In genomic region chrX:12153141-12154095, GRCm38 (mm10) we compare ENCODE assay signal across 7 mouse cellular contexts. TPM values are rescaled to one million over a fixed set of nuclear protein-coding genes. Genes with fewer than 3 reads are reported as not detected.
DNase-seq lines count a peak whose midpoint lies in the region; ATAC-seq and TF ChIP-seq lines count a peak whose summit lies in the region.

No protein-coding gene starts in this region.

- H3K4me3 ChIP-seq in lung, embryonic 16.5 days (ENCODE audit: low read length) = no peak overlapping the region
- H3K4me3 ChIP-seq in lung, adult 2 months (replicated peaks; ENCODE audit: extremely low read depth, low read depth, low read length) = no peak overlapping the region
- H3K4me3 ChIP-seq in brown adipose tissue, adult 24 weeks (ENCODE audit: insufficient read depth, low read depth, low read length) = peak overlapping the region; percentile 42
- H3K4me3 ChIP-seq in limb, embryonic 11.5 days (ENCODE audit: low read depth, low read length) = no peak overlapping the region

- H3K9me3 ChIP-seq in lung, embryonic 16.5 days (ENCODE audit: control insufficient read depth, low read length) = no peaks in the 10 kb centered on the region
- H3K9me3 ChIP-seq in limb, embryonic 11.5 days (ENCODE audit: control insufficient read depth, low read length) = no peaks in the 10 kb centered on the region

- no peak for TF ChIP-seq CTCF in lung, adult 2 months (IDR thresholded peaks at IDR 0.05; ENCODE audit: insufficient read depth, low read length)

- no peaks in the 10 kb centered on the region for H3K36me3 ChIP-seq in lung, embryonic 16.5 days (ENCODE audit: control insufficient read depth, insufficient read depth, low read length)
- H3K36me3 ChIP-seq in limb, embryonic 11.5 days (ENCODE audit: control insufficient read depth, insufficient read depth, low read length) = no peaks in the 10 kb centered on the region

- DNase-seq in lung, adult 2 months = no peak
- DNase-seq in limb, embryonic 11.5 days (ENCODE audit: low spot score) = peak; percentile 65
- peak; percentile 31 to 46 for DNase-seq in spleen, postnatal 36 days (ENCODE audit: low spot score in 2 of 2)
- DNase-seq in cerebellum, postnatal 25 days = no peak
- DNase-seq in adipocyte (ENCODE audit: low spot score) = no peak

- 25% methylated on average over 31 of the region's 31 CpGs for WGBS in lung, embryonic 16.5 days
- WGBS in lung, adult 2 months = 25% methylated on average over 31 of the region's 31 CpGs
- 10% methylated on average over 31 of the region's 31 CpGs for WGBS in limb, embryonic 11.5 days

- peaks cover 25% of the 10 kb centered on the region for H3K27me3 ChIP-seq in lung, embryonic 16.5 days (ENCODE audit: control insufficient read depth, insufficient read depth, low read depth, low read length)
- H3K27me3 ChIP-seq in limb, embryonic 11.5 days (ENCODE audit: control insufficient read depth, insufficient read depth, low read length) = peaks cover 66% of the 10 kb centered on the region

- H3K27ac ChIP-seq in lung, embryonic 16.5 days (ENCODE audit: low read length) = 0 out of 2 replicates have a peak overlapping the region, but pooled peaks have one; percentile 25
- H3K27ac ChIP-seq in brown adipose tissue, adult 24 weeks (replicated peaks; ENCODE audit: low read depth, low read length) = peak overlapping the region; percentile 54
- H3K27ac ChIP-seq in limb, embryonic 11.5 days (replicated peaks; ENCODE audit: low read depth, low read length) = no peak overlapping the region

- H3K4me2 ChIP-seq in lung, embryonic 16.5 days (ENCODE audit: low read depth, low read length) = peak overlapping the region; percentile 38
- H3K4me2 ChIP-seq in limb, embryonic 11.5 days (ENCODE audit: low read depth, severe bottlenecking) = no peak overlapping the region

- ATAC-seq in lung, embryonic 16.5 days (ENCODE audit: low read depth) = no peak
- ATAC-seq in limb, embryonic 11.5 days (ENCODE audit: insufficient number of reproducible peaks, low FRiP score, low TSS enrichment, low read depth) = no peak

- H3K4me1 ChIP-seq in lung, embryonic 16.5 days (replicated peaks; ENCODE audit: control insufficient read depth, insufficient read depth, low read length) = peaks cover 26% of the 10 kb centered on the region
- no peaks in the 10 kb centered on the region; the same call in 1 of the 2 replicates for H3K4me1 ChIP-seq in lung, adult 2 months (ENCODE audit: control insufficient read depth, insufficient read depth, low read length)
- H3K4me1 ChIP-seq in brown adipose tissue, adult 24 weeks (ENCODE audit: control insufficient read depth, insufficient read depth, insufficient read length, low read length) = peaks cover 2% of the 10 kb centered on the region; the same call in 1 of the 2 replicates
- peaks cover 35% of the 10 kb centered on the region for H3K4me1 ChIP-seq in limb, embryonic 11.5 days (ENCODE audit: control insufficient read depth, insufficient read depth, low read length)

- no peak for TF ChIP-seq POLR2A in lung, adult 2 months (IDR thresholded peaks at IDR 0.05; ENCODE audit: borderline replicate concordance, extremely low read depth, low read depth, low read length)

- 0 out of 2 replicates have a peak overlapping the region, but pooled peaks have one; percentile 31 for H3K9ac ChIP-seq in lung, embryonic 16.5 days (ENCODE audit: low read length)
- H3K9ac ChIP-seq in limb, embryonic 11.5 days (ENCODE audit: low read length) = no peak overlapping the region

RNA-seq across cellular contexts. Expression of gene Bcor, which starts 6.7 kb away (rescaled TPM):
- 18.5 and 19.7 TPM in 2 replicates for polyA plus RNA-seq in lung, embryonic 16.5 days (2015; fragmentation: Nextera tagmentation; extraction: Ambion mirVana)
- 12.7 and 15.8 TPM in 2 replicates for polyA plus RNA-seq in lung, adult 2 months (2012; rRNA removed)
- 6.7 and 7.2 TPM in 2 replicates for polyA plus RNA-seq in brown adipose tissue, adult 24 weeks (2012; ENCODE audit: insufficient read depth, insufficient read length, missing spikeins)
- 26.6 and 30.5 TPM in 2 replicates for polyA plus RNA-seq in limb, embryonic 11.5 days (2014; fragmentation: Nextera tagmentation; extraction: Ambion mirVana)

Comparison
In these comparisons a context has a peak if more than half of its experiments do, and no peak if none do; other contexts are left out.
1. DNase-seq: peak in limb, embryonic 11.5 days (single experiment) and spleen, postnatal 36 days (2 of 2); none in lung, adult 2 months (single experiment), cerebellum, postnatal 25 days (0 of 2) and adipocyte (single experiment).